Mouse (Mus musculus) cerebral cortex, adult 2 months (tissue): Measurements from ENCODE around the gene Olfr1168.

ENCODE experiments used
- WGBS: fragments of 180-500 bp; shearing (Covaris S2); methylation state at CpG from one replicate; pipeline ENCODE4 v1.1.7; 2018; 5-methylcytosine and 5-hydroxymethylcytosine counted together

Gene Olfr1168

GRCm38 (mm10) chr2:88181580-88181979, at the start of gene Olfr1168:
Olfr1168 (plus strand) TSS chr2:88181880.
- WGBS = 84% methylated on average over 2 of the region's 2 CpGs

DNA sequence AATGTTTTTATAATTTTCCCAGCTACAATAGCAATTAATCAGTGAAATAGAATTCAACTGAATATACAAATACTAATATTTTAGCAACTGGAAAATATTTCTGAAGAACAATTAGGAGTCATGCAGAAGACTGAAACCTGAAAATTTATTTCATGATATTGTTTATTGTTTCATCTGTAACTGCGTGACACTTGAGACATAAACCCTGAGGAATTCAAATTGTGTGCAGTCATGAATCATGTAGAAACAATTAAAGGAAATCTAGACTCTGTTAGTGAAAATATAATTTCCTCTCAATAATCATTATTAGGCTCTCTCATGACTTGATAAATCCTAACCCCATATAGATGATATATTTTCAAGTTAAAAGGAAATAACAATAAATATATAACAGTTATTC, 26.6 kb upstream of the Olfr1168 start, which contains the start of gene Olfr1167:
Olfr1167 (minus strand) TSS at position 101 of the 400 bp plus-strand sequence.
- WGBS = 84% methylated on average over 1 of the region's 1 CpGs

GRCm38 (mm10) chr2:88220784-88221183, 39.1 kb downstream of the Olfr1168 start:
- 94% methylated on average over 1 of the region's 1 CpGs for WGBS

GRCm38 (mm10) chr2:88228234-88228633, 46.6 kb downstream of the Olfr1168 start, which contains the start of gene Olfr1170:
Olfr1170 (minus strand) TSS chr2:88228334.
- 86% methylated on average over 1 of the region's 1 CpGs for WGBS
